Mouse (Mus musculus): ENCODE measurements around the gene Ifitm7. TPM values are rescaled to one million over a fixed set of nuclear protein-coding genes. Genes with fewer than 3 reads are reported as not detected.

Ifitm7 gene
- polyA plus RNA-seq, 1 experiment: 226 TPM

DNA sequence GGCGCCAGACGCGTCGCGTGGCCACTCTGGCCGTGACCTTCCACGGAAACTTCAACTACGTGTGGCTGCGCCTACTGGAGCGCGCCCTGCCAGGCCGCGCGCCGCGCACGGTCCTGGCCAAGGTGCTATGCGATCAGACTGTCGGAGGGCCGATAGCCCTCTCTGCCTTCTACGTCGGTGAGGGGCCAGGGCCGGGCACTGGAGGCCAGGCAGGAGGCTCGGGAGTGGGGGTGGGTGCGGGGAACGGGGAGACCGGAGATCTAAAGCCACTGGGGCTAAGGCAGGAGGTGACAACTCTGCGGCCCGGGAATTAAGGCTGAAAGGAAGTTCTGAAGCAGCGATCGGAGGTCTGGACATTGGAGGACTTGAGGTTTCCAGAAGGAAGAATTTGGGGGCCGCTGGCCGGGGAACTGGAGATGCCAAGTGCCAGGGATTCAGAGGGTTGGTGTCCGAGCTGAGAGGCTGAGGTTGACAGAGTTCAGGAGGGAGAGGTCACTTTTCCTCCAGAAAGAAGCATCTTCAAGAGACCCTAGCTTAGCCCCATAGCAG lies 45.8 kb downstream of the Ifitm7 start:
- no peak overlapping the region for H3K27ac ChIP-seq (ENCODE audit: control insufficient read depth, insufficient read depth, low read depth, low read length)
- peak overlapping the region; percentile 80 for H3K4me3 ChIP-seq (ENCODE audit: control insufficient read depth, low read depth, low read length)
- H3K36me3 ChIP-seq (ENCODE audit: control insufficient read depth, insufficient read depth, low read length): no peaks in the 10 kb centered on the region
- no peak for TF ChIP-seq POLR2A (IDR thresholded peaks at IDR 0.05; ENCODE audit: control insufficient read depth, low read depth, low read length)
- TF ChIP-seq CTCF (IDR thresholded peaks at IDR 0.05; ENCODE audit: control insufficient read depth, insufficient read depth, insufficient replicate concordance, low read depth, low read length): no peak
- H3K4me1 ChIP-seq (ENCODE audit: control insufficient read depth, insufficient read depth, low read length): peaks cover 11% of the 10 kb centered on the region
- H3K27me3 ChIP-seq (ENCODE audit: control insufficient read depth, insufficient read depth, low read length): no peaks in the 10 kb centered on the region

DNA sequence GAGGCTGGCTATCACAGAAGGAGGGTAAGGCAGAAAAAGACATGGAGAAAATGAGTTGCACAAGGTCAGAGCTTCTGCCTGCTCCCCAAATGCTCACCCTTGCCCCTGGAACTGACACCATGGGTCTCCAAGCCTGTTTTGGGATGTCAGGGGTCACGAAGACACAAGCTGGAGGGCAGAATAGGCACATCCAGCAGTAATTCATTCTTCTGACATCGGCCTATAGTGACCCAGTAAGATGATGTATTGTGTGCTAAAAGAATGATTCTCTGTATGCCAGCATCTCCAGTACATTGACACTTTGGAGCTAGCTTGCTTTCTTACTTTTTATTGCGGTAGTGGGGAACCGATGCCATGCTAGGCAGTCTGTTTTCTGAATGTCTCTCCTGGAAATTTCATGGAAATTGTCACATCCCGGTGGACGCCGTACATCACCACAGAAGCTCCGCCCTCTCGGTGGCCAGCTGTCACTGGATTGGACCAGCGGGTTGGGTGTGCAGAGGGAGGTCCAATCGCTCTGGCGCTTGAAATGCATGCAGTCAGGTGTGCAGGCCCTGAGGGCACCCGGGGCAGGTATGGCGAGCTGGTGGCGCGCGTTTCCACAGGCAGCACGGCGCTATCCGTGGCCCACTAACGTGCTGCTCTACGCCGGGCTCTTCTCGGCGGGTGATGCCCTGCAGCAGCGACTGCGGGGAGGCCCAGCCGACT lies 46.4 kb downstream of the Ifitm7 start:
- Histone ChIP-seq H3K4me3 (ENCODE audit: control insufficient read depth, low read depth, low read length) (peak overlapping the region; percentile 80), H3K27ac (ENCODE audit: control insufficient read depth, insufficient read depth, low read depth, low read length) (no peak overlapping the region), H3K36me3 (ENCODE audit: control insufficient read depth, insufficient read depth, low read length) (no peaks in the 10 kb centered on the region), H3K27me3 (ENCODE audit: control insufficient read depth, insufficient read depth, low read length) (no peaks in the 10 kb centered on the region), H3K4me1 (ENCODE audit: control insufficient read depth, insufficient read depth, low read length) (peaks cover 11% of the 10 kb centered on the region)
- no peak for TF ChIP-seq POLR2A (IDR thresholded peaks at IDR 0.05; ENCODE audit: control insufficient read depth, low read depth, low read length)
- no peak for TF ChIP-seq CTCF (IDR thresholded peaks at IDR 0.05; ENCODE audit: control insufficient read depth, insufficient read depth, insufficient replicate concordance, low read depth, low read length)

Other genes starting within 250 kb of the Ifitm7 start
- 5.4 and 6.3 TPM in 2 replicates for gene Rrn3, start 206.2 kb downstream of the Ifitm7 start, polyA plus RNA-seq (2012; rRNA removed)
- 21.6 and 25.7 TPM in 2 replicates for gene Ntan1, start 168.0 kb downstream of the Ifitm7 start, polyA plus RNA-seq (2012; rRNA removed)
- 180 and 182 TPM in 2 replicates for gene Pdxdc1, start 83.8 kb downstream of the Ifitm7 start, polyA plus RNA-seq (2012; rRNA removed)
- gene Mpv17l, start 83.7 kb downstream of the Ifitm7 start, polyA plus RNA-seq (2012; rRNA removed): 2.7 and 2.9 TPM in 2 replicates
- gene 2900011O08Rik, start 284 bp downstream of the Ifitm7 start, polyA plus RNA-seq (2012; rRNA removed): 17.3 and 20.2 TPM in 2 replicates
- gene Nde1, start 176.4 kb upstream of the Ifitm7 start, polyA plus RNA-seq (2012; rRNA removed): 11.9 and 12.9 TPM in 2 replicates
- 9.4 and 10.5 TPM in 2 replicates for gene Marf1, start 176.5 kb upstream of the Ifitm7 start, polyA plus RNA-seq (2012; rRNA removed)